Mouse (Mus musculus) hindbrain, embryonic 15.5 days (tissue): Measurements from ENCODE around the gene Vps13d. TPM values are rescaled to one million over a fixed set of nuclear protein-coding genes. Genes with fewer than 3 reads are reported as not detected.

Experiments used
- ATAC-seq: fragments of 200-750 bp; cut with Nextera tagmentation; 2 replicates; pipeline ENCODE4 v1.8.0; 2017; ENCODE audit warnings: low read depth, moderate number of reproducible peaks, moderate TSS enrichment; ENCODE audit not compliant: low FRiP score
- H3K27ac ChIP-seq: fragments of 300-500 bp; sonication (generic); replicated peaks from 2 replicates; pipeline ENCODE4 v1.5.1; 2015; ENCODE audit warnings: mild to moderate bottlenecking, inconsistent platforms
- H3K27me3 ChIP-seq: fragments of 300-500 bp; sonication (generic); 2 replicates; pipeline ENCODE4 v1.6.1; 2015; ENCODE audit warnings: control low read depth, inconsistent platforms
- H3K36me3 ChIP-seq: fragments of 300-500 bp; sonication (generic); 2 replicates; pipeline ENCODE4 v1.6.1; 2015; ENCODE audit warnings: control low read depth, inconsistent platforms
- H3K4me1 ChIP-seq: fragments of 300-500 bp; sonication (generic); replicated peaks from 2 replicates; pipeline ENCODE4 v1.6.1; 2015; ENCODE audit warnings: control low read depth, inconsistent platforms
- H3K4me2 ChIP-seq: fragments of 300-500 bp; sonication (generic); 2 replicates; pipeline ENCODE4 v1.6.1; 2015; ENCODE audit warnings: moderate library complexity, mild to moderate bottlenecking, inconsistent platforms
- H3K4me3 ChIP-seq: fragments of 300-500 bp; sonication (generic); 2 replicates; pipeline ENCODE4 v1.5.1; 2015; ENCODE audit warnings: mild to moderate bottlenecking, inconsistent platforms
- H3K9ac ChIP-seq: fragments of 300-500 bp; sonication (generic); 2 replicates; pipeline ENCODE4 v1.6.1; 2015; ENCODE audit warnings: inconsistent platforms
- H3K9me3 ChIP-seq: fragments of 300-500 bp; sonication (generic); 2 replicates; pipeline ENCODE4 v1.6.1; 2016; ENCODE audit warnings: control low read depth, inconsistent platforms
- WGBS: fragments of 180-500 bp; shearing (Covaris S2); methylation state at CpG from one replicate; pipeline ENCODE4 v1.1.7; 2015; 5-methylcytosine and 5-hydroxymethylcytosine counted together
- polyA plus RNA-seq: library from polyadenylated mRNA; unstranded; fragments of >200 nt; fragmentation: Nextera tagmentation; extraction: Ambion mirVana; gene quantifications from 2 replicates; pipeline ENCODE4 v1.2.1, GENCODE M21; 2015

Gene Vps13d
- polyA plus RNA-seq, 1 experiment from 2014 or later, result 10.2 TPM

DNA sequence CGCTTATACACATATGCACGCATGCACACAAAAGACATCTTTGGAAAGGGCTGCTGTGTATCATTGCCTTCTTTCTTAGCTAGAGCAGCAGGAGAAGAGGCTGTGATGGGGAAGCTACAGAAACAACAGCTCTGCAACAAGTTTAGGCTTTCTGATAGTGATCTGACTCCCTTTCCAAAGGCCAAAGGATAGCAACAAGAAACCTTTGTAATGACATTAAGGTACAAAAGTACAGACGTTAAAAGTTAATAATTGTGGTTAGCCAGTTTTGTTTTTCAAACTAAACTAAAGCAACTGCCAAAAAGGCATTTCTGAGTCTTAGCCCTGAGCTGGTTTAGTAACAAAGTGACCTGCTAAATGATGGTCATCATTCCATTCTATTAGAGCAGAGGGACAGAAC is 139.0 kb downstream of the Vps13d start:
- H3K9ac ChIP-seq, result no peak overlapping the region
- no peak overlapping the region for H3K4me2 ChIP-seq
- H3K27me3 ChIP-seq, result no peaks in the 10 kb centered on the region
- no peak for ATAC-seq
- peaks cover 69% of the 10 kb centered on the region for H3K36me3 ChIP-seq
- H3K4me1 ChIP-seq, result no peaks in the 10 kb centered on the region
- H3K4me3 ChIP-seq, result no peak overlapping the region
- no peaks in the 10 kb centered on the region for H3K9me3 ChIP-seq
- WGBS, result 86% methylated on average over 3 of the region's 3 CpGs
- no peak overlapping the region for H3K27ac ChIP-seq

DNA sequence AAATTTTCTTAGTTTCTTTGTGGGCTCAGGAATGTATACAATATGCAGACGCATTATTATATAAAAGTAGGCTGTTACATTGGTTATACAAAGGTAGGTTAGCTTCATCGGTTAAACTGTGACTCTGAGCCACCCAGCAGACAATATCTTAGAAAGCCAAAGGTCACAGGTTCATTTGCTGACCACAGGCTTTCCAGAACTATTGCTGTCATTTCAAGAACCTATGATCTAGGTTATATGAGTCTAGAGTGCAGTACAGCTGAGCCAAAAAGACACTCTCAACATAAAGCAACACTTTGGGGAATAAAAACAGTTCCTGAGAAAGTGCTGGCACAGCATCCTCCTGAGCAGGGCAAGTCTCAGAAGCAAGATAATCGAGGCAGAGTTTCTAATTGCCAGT is 140.4 kb downstream of the Vps13d start:
- Histone ChIP-seq H3K36me3 (peaks cover 57% of the 10 kb centered on the region), H3K9ac (no peak overlapping the region), H3K4me2 (no peak overlapping the region), H3K27me3 (no peaks in the 10 kb centered on the region), H3K9me3 (no peaks in the 10 kb centered on the region), H3K4me3 (no peak overlapping the region), H3K27ac (no peak overlapping the region), H3K4me1 (no peaks in the 10 kb centered on the region)
- 62% methylated on average over 3 of the region's 3 CpGs for WGBS
- no peak; the same call in 1 of the 2 replicates for ATAC-seq

DNA sequence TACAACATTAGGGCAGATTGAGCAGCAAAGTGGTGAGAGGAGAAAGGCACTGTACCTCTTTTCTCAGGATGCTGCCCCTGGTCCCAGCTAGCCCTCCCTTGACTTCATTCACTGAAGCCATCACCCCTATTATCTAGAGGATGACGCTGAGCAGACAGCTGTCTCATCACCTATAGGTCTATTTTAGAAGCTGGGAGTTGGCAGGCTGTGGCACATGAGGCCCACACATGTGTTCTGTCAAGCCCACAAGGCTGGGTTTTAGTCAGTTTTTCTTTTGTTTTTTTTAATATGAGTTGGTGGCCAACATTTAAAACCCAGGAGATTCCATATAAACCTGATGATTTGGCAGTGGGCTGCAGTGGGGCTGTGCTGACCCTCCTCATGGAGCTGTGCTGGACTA is 142.1 kb downstream of the Vps13d start:
- H3K27me3 ChIP-seq, result no peaks in the 10 kb centered on the region
- ATAC-seq, result no peak
- H3K9ac ChIP-seq, result no peak overlapping the region
- WGBS, result 62% methylated on average over 1 of the region's 1 CpGs
- no peaks in the 10 kb centered on the region for H3K4me1 ChIP-seq
- H3K4me3 ChIP-seq, result no peak overlapping the region
- peaks cover 51% of the 10 kb centered on the region for H3K36me3 ChIP-seq
- H3K27ac ChIP-seq, result no peak overlapping the region
- H3K9me3 ChIP-seq, result no peaks in the 10 kb centered on the region
- H3K4me2 ChIP-seq, result no peak overlapping the region

DNA sequence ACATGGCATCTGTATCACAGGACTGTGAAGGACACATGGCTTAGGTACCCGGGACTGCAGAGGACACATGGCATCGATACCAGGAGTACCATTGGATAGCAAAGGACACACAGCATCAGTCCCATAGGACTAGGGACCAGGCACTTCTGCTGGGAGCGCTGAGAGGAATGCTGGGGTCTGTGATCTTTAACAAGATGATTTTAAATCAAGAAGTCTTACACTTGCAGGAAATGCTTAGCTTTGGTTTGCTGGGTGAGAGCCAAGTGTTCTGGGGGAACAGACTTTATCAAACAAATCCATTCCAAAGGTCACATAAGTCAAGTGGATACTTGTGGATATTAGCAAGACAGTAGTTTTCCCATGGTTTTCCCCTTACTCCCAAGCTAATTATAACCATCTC is 142.5 kb downstream of the Vps13d start:
- ATAC-seq, result no peak; the same call in 1 of the 2 replicates
- H3K4me3 ChIP-seq, result no peak overlapping the region
- peaks cover 52% of the 10 kb centered on the region for H3K36me3 ChIP-seq
- no peak overlapping the region for H3K9ac ChIP-seq
- no peaks in the 10 kb centered on the region for H3K4me1 ChIP-seq
- no peaks in the 10 kb centered on the region for H3K27me3 ChIP-seq
- no peak overlapping the region for H3K27ac ChIP-seq
- WGBS, result 89% methylated on average over 3 of the region's 3 CpGs
- H3K4me2 ChIP-seq, result no peak overlapping the region
- H3K9me3 ChIP-seq, result no peaks in the 10 kb centered on the region

DNA sequence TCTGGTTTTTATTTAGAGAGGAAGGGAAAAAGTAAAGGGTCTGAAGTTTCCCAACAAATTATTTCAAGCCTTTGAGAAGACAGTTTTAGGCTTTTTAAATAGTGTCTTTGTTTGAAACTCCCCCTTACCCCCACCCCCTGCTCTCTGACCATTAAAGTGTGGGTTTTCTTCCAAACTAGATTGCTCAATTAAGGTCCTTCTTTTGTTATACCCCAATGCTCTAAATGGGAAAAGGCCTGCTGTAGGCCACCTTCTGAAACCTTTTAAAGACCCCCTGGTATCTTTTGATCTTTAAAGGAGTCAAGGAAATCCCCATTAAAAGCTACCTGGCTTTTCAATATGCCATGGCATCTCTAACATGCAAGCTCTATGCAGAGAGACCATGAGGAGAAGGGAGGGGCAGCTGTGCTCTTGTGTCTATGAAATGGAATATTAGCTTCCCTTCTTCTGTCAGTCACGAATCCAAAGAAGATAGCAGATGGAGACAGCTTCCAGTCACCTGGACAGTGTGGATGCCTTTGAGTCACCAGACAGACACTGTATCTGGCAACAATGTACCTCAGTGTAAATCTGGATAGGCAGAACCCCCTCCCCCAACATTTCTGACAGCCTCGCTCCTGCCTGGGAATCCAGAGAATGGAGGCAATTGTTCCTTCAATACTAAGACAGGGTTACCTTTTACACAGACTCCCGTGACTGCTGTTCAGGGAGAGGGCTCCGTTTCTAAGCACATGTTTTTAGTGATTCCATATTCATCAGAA is 143.4 kb downstream of the Vps13d start:
- no peaks in the 10 kb centered on the region for H3K9me3 ChIP-seq
- no peaks in the 10 kb centered on the region for H3K4me1 ChIP-seq
- H3K27me3 ChIP-seq, result no peaks in the 10 kb centered on the region
- H3K9ac ChIP-seq, result no peak overlapping the region
- H3K4me2 ChIP-seq, result no peak overlapping the region
- no peak overlapping the region for H3K27ac ChIP-seq
- ATAC-seq, result no peak
- 50% methylated on average over 4 of the region's 4 CpGs for WGBS
- H3K4me3 ChIP-seq, result no peak overlapping the region
- peaks cover 52% of the 10 kb centered on the region for H3K36me3 ChIP-seq

DNA sequence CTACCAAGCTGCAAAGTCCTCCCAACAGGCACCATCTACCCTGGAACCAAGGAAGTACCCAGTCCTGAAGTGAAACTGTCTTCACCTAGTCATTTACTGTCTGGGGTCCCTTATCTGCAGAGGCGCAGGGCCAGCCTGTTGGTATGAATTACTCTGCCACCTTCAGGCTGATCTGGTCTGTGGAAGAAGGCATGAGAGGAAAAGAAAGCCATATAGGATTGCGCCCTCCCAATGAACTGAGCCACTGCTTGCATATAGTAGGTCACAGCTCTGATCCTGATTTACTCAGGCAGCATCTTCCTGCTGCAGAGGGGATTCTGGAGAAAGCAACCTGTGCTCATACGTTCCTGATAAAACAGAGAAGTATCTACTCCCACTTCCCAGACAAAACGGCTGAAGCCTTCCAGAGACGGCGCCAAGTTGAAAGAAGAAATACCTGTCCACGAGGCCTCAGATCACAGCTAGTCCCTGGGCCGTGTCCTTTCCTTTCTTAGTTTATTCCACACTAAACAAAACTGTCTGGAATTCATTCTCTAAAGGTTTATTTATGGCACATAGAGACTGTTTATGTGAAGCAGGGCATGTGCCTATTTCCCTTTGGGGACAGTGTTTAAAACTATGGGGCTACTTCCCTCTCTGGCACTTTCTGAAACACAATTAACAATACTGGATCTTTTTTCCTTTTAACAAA is 144.1 kb downstream of the Vps13d start:
- H3K27ac ChIP-seq, result 0 out of 2 replicates have a peak overlapping the region, but pooled peaks have one; percentile 34

DNA sequence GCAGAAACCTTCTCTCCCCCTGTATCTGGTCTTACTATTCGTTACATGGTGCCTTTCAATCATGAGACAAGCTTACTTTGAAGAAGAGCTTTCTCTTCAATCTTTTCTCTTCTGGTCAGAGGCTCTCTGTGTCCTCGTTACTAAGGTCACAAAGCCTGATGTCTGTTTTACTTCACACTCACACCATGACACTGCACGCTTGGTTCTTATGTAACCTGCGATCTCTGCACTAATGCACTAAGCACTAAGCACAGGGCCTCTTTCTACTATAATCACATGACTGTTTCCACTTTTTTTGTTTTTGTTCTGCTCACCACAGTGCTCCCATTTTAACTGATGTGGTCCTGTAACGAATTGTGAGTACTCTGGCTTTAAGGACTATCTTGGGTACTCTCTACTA is 146.8 kb downstream of the Vps13d start:
- Histone ChIP-seq H3K9ac (no peak overlapping the region), H3K27me3 (no peaks in the 10 kb centered on the region), H3K27ac (no peak overlapping the region), H3K4me3 (no peak overlapping the region), H3K4me1 (no peaks in the 10 kb centered on the region), H3K36me3 (peaks cover 43% of the 10 kb centered on the region), H3K4me2 (no peak overlapping the region), H3K9me3 (no peaks in the 10 kb centered on the region)
- WGBS, result 87% methylated on average over 5 of the region's 5 CpGs
- ATAC-seq, result no peak

More for the DNA sequence above, 144.1 kb downstream of the Vps13d start:
- Histone ChIP-seq H3K9ac (no peak overlapping the region), H3K36me3 (peaks cover 48% of the 10 kb centered on the region), H3K4me3 (no peak overlapping the region), H3K4me2 (no peak overlapping the region), H3K9me3 (no peaks in the 10 kb centered on the region), H3K4me1 (no peaks in the 10 kb centered on the region), H3K27me3 (no peaks in the 10 kb centered on the region)
- 67% methylated on average over 8 of the region's 8 CpGs for WGBS
- peak; percentile 67; the same call in 1 of the 2 replicates for ATAC-seq

DNA sequence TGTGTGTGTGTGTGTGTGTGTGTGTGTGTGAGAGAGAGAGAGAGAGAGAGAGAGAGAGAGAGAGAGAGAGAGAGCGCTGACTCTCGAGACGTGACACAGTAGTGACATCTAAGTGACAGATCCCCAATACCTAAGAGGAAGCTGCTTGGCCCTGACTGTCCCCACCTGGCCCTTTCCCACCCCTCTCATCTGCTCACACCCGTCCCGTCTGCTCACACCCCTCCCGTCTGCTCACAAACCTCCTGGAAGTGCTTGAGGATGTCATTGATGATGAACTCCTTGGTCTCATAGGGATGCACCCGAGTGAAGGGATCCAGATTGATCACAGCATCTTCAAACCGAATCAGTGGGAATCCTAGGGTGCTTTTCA is 148.8 kb downstream of the Vps13d start:
- no peak overlapping the region for H3K4me2 ChIP-seq
- H3K9me3 ChIP-seq, result no peaks in the 10 kb centered on the region
- H3K27me3 ChIP-seq, result no peaks in the 10 kb centered on the region
- H3K27ac ChIP-seq, result no peak overlapping the region
- peaks cover 34% of the 10 kb centered on the region for H3K36me3 ChIP-seq
- no peak for ATAC-seq
- WGBS, result 78% methylated on average over 5 of the region's 8 CpGs
- H3K9ac ChIP-seq, result no peak overlapping the region
- H3K4me1 ChIP-seq, result no peaks in the 10 kb centered on the region
- no peak overlapping the region for H3K4me3 ChIP-seq

DNA sequence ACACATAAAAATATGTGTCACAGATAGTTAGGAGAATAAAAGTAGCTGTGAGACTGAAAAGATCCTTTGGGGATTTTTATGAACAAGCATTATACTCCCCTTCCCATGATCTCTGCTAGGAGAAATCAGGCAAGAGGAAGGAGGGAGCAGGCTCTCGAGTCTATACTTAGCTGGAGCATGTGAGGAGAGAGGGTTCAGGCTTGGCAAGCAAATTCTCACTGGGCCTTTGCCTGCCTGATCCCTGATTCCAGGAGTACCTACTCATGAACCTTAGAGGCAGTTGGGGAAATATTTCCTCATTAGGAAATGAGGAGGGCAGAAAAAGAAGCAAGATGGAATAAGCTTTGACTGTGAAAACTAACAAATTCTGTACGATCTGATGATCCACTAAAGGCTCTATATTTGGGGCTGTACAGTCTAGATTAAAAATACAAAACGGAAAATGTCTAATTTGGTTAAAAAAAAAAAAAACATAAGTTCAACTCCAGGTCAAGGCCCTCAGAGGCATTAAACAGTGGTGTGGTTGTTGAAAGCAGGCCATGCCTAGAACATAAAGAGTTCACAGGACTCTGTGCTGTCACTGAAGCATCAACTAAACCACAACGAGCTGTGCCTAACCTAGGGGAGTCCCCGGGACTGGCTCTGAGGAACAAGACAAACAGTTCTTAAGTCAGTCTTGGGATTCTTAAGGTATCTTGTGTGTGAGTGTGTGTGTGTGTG is 149.3 kb downstream of the Vps13d start:
- Histone ChIP-seq H3K27ac (no peak overlapping the region), H3K4me3 (no peak overlapping the region), H3K27me3 (no peaks in the 10 kb centered on the region), H3K9me3 (no peaks in the 10 kb centered on the region), H3K36me3 (peaks cover 38% of the 10 kb centered on the region), H3K4me2 (no peak overlapping the region), H3K9ac (no peak overlapping the region), H3K4me1 (no peaks in the 10 kb centered on the region)
- no peak for ATAC-seq
- WGBS, result 89% methylated on average over 5 of the region's 5 CpGs

DNA sequence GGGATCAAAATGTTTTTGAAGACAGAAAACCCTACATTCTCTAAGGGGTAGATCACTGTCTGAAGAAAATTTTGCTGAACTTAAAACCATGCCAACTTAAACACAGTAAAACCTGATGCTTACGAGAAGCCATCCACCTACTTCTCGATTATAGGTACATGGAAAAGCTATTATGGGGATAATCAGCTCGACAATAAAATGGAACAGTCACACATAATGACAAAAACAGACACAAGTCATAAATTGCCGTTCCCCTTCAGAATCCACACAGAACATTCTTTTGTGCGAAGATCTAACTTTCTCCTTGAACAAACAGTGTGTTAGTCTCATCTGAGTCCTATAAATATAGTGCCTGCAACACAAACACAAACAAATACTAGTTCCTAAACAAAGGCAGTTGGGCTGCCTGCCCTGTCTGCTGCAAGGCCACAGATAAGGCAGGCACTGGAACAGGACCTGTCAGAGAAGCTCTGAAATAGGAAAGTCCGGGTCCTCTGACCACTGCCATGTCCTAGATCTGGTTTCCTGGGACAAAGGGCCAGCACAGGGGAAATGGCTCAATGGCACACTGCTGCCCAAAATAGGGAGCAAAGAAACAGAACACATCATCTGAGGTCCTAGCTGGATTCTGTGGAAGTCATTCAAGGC is 153.5 kb downstream of the Vps13d start:
- Histone ChIP-seq H3K4me3 (no peak overlapping the region), H3K27me3 (no peaks in the 10 kb centered on the region), H3K9ac (no peak overlapping the region), H3K4me1 (no peaks in the 10 kb centered on the region), H3K36me3 (peaks cover 49% of the 10 kb centered on the region), H3K27ac (no peak overlapping the region), H3K4me2 (no peak overlapping the region), H3K9me3 (no peaks in the 10 kb centered on the region)
- WGBS, result 88% methylated on average over 6 of the region's 6 CpGs
- no peak for ATAC-seq

DNA sequence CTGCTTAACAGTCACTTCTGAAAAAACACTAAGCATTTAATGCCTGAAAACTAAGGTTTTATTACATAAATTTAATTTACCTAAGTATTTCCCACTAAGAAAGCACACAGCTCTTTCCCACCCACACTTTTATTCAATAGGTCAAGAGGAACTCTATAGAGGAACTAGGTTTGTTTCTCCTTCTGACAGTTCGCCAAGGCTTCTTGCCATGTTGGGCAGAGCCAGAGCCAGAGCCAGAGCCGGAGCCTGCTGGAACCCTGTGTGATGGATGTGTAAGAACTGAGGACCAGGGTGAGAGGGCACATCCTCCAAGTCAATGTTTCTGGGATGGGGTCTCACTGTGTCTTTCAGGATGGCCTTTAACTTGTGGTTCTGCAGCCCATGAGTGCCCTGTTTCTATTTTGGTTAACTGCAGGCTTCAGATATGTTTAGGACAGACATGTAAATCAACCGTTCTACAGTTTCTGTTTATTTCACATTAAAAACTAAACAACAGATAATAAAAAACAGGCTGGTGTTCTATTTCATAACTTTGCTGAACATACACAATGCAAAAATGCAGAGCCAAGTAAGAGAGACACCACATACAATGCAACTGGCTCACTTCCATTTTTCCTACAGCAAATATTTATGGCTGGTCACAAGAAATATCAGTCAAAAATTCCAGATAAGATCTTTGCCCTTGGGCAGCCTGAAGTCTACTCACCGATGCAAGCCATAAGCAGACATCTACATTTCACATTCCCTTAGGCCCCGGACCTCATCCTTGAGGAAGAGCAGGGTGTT is 157.0 kb downstream of the Vps13d start:
- H3K4me3 ChIP-seq, result no peak overlapping the region
- H3K27me3 ChIP-seq, result no peaks in the 10 kb centered on the region
- 86% methylated on average over 5 of the region's 5 CpGs for WGBS
- no peak for ATAC-seq
- no peak overlapping the region for H3K4me2 ChIP-seq
- H3K9ac ChIP-seq, result no peak overlapping the region
- H3K4me1 ChIP-seq, result peaks cover 7% of the 10 kb centered on the region; the same call in 1 of the 2 replicates
- H3K27ac ChIP-seq, result no peak overlapping the region
- no peaks in the 10 kb centered on the region for H3K9me3 ChIP-seq
- peaks cover 30% of the 10 kb centered on the region for H3K36me3 ChIP-seq
